Mouse (Mus musculus) neural tube, embryonic 11.5 days (tissue): Measurements from ENCODE around the gene Nub1. TPM values are rescaled to one million over a fixed set of nuclear protein-coding genes. Genes with fewer than 3 reads are reported as not detected.

Experiments
- ATAC-seq: fragments of 200-750 bp; cut with Nextera tagmentation; 2 replicates; pipeline ENCODE4 v1.8.0; 2017; ENCODE audit warnings: moderate number of reproducible peaks, mild to moderate bottlenecking, moderate TSS enrichment, moderate library complexity; ENCODE audit not compliant: insufficient read depth, low FRiP score, low TSS enrichment
- DNase-seq: peaks from one replicate; pipeline ENCODE4 v3.0.0-alpha.2; 2015; ENCODE audit warnings: low spot score
- H3K27ac ChIP-seq: fragments of 300-500 bp; sonication (generic); 2 replicates; pipeline ENCODE4 v1.5.1; 2014; ENCODE audit warnings: low read depth, mild to moderate bottlenecking, low read length
- H3K27me3 ChIP-seq: fragments of 300-500 bp; sonication (generic); 2 replicates; pipeline ENCODE4 v1.6.1; 2014; ENCODE audit warnings: mild to moderate bottlenecking, low read length, mixed read lengths; ENCODE audit not compliant: control insufficient read depth, insufficient read depth
- H3K36me3 ChIP-seq: fragments of 300-500 bp; sonication (generic); 2 replicates; pipeline ENCODE4 v1.6.1; 2014; ENCODE audit warnings: mild to moderate bottlenecking, low read length, moderate library complexity, mixed read lengths; ENCODE audit not compliant: control insufficient read depth, insufficient read depth
- H3K4me1 ChIP-seq: fragments of 300-500 bp; sonication (generic); 2 replicates; pipeline ENCODE4 v1.6.1; 2014; ENCODE audit warnings: low read length, mixed read lengths; ENCODE audit not compliant: control insufficient read depth, insufficient read depth
- H3K4me2 ChIP-seq: fragments of 300-500 bp; sonication (generic); 2 replicates; pipeline ENCODE4 v1.6.1; 2014; ENCODE audit warnings: low read depth, mild to moderate bottlenecking, moderate library complexity
- H3K4me3 ChIP-seq: fragments of 300-500 bp; sonication (generic); 2 replicates; pipeline ENCODE4 v1.5.1; 2014; ENCODE audit warnings: low read depth, low read length
- H3K9ac ChIP-seq: fragments of 300-500 bp; sonication (generic); 2 replicates; pipeline ENCODE4 v1.6.1; 2014; ENCODE audit warnings: mild to moderate bottlenecking, low read length
- H3K9me3 ChIP-seq: fragments of 300-500 bp; sonication (generic); 2 replicates; pipeline ENCODE4 v1.6.1; 2016; ENCODE audit warnings: low read length; ENCODE audit not compliant: control insufficient read depth
- WGBS: fragments of 180-500 bp; shearing (Covaris S2); extraction: QIAGEN DNeasy Blood & Tissue Kit; methylation state at CpG from one replicate; pipeline ENCODE4 v1.1.7; 2014; 5-methylcytosine and 5-hydroxymethylcytosine counted together
- polyA plus RNA-seq: library from polyadenylated mRNA; unstranded; fragments of >200 nt; fragmentation: Nextera tagmentation; extraction: Ambion mirVana; gene quantifications from 2 replicates; pipeline ENCODE4 v1.2.1, GENCODE M21; 2014

Gene Nub1
- polyA plus RNA-seq, 1 experiment from 2014 or later = 41.8 TPM

- H3K9me3 ChIP-seq = no peaks in the 10 kb centered on the region
- peaks cover 11% of the 10 kb centered on the region for H3K36me3 ChIP-seq
- no peak for ATAC-seq
- H3K27me3 ChIP-seq = no peaks in the 10 kb centered on the region
- WGBS = 94% methylated on average over 6 of the region's 6 CpGs
- DNase-seq = no peak
- no peaks in the 10 kb centered on the region for H3K4me1 ChIP-seq
- H3K4me2 ChIP-seq = no peak overlapping the region
- no peak overlapping the region for H3K27ac ChIP-seq
- no peak overlapping the region for H3K9ac ChIP-seq
- H3K4me3 ChIP-seq = no peak overlapping the region
These were observed 26.3 kb downstream of the Nub1 start for GRCm38 (mm10) chr5:24711615-24712014.

- Histone ChIP-seq H3K4me2 (no peak overlapping the region), H3K27me3 (no peaks in the 10 kb centered on the region)
- 81% methylated on average over 2 of the region's 2 CpGs for WGBS
These were observed 27.9 kb downstream of the Nub1 start for GRCm38 (mm10) chr5:24713199-24713598.

GRCm38 (mm10) chr5:24713987-24714386 lies 28.7 kb downstream of the Nub1 start:
- Histone ChIP-seq H3K36me3 (peaks cover 11% of the 10 kb centered on the region), H3K4me2 (no peak overlapping the region), H3K27ac (no peak overlapping the region), H3K27me3 (no peaks in the 10 kb centered on the region), H3K9me3 (no peaks in the 10 kb centered on the region), H3K4me1 (no peaks in the 10 kb centered on the region), H3K4me3 (no peak overlapping the region), H3K9ac (no peak overlapping the region)
- WGBS = 88% methylated on average over 6 of the region's 6 CpGs
- DNase-seq (no peak), ATAC-seq (no peak)

More at GRCm38 (mm10) chr5:24713199-24713598, 27.9 kb downstream of the Nub1 start:
- H3K36me3 ChIP-seq = peaks cover 11% of the 10 kb centered on the region
- DNase-seq (no peak), ATAC-seq (no peak)
- H3K4me1 ChIP-seq = no peaks in the 10 kb centered on the region
- no peaks in the 10 kb centered on the region for H3K9me3 ChIP-seq
- no peak overlapping the region for H3K4me3 ChIP-seq
- H3K27ac ChIP-seq = no peak overlapping the region
- no peak overlapping the region for H3K9ac ChIP-seq

GRCm38 (mm10) chr5:24718076-24718475 lies 32.7 kb downstream of the Nub1 start:
- H3K4me1 ChIP-seq = no peaks in the 10 kb centered on the region
- H3K4me2 ChIP-seq = no peak overlapping the region
- H3K4me3 ChIP-seq = no peak overlapping the region
- no peak for ATAC-seq
- H3K9me3 ChIP-seq = no peaks in the 10 kb centered on the region
- H3K9ac ChIP-seq = no peak overlapping the region
- H3K27me3 ChIP-seq = no peaks in the 10 kb centered on the region
- DNase-seq = no peak
- WGBS = 96% methylated on average over 6 of the region's 6 CpGs
- no peak overlapping the region for H3K27ac ChIP-seq
- no peaks in the 10 kb centered on the region for H3K36me3 ChIP-seq

GRCm38 (mm10) chr5:24719852-24720251 lies 34.5 kb downstream of the Nub1 start:
- H3K36me3 ChIP-seq = no peaks in the 10 kb centered on the region
- no peak for ATAC-seq
- no peak overlapping the region for H3K9ac ChIP-seq
- H3K4me2 ChIP-seq = no peak overlapping the region
- H3K9me3 ChIP-seq = no peaks in the 10 kb centered on the region
- peaks cover 3% of the 10 kb centered on the region for H3K4me1 ChIP-seq
- no peaks in the 10 kb centered on the region for H3K27me3 ChIP-seq
- DNase-seq = no peak
- WGBS = 87% methylated on average over 3 of the region's 3 CpGs
- no peak overlapping the region for H3K27ac ChIP-seq
- no peak overlapping the region for H3K4me3 ChIP-seq

- Histone ChIP-seq H3K4me3 (no peak overlapping the region), H3K9me3 (no peaks in the 10 kb centered on the region), H3K36me3 (no peaks in the 10 kb centered on the region), H3K4me2 (no peak overlapping the region), H3K4me1 (peaks cover 5% of the 10 kb centered on the region), H3K9ac (no peak overlapping the region), H3K27me3 (no peaks in the 10 kb centered on the region), H3K27ac (no peak overlapping the region)
- DNase-seq (no peak), ATAC-seq (no peak)
- WGBS = 84% methylated on average over 11 of the region's 11 CpGs
These were observed 38.4 kb downstream of the Nub1 start for GRCm38 (mm10) chr5:24723527-24724269.

- H3K9me3 ChIP-seq = no peaks in the 10 kb centered on the region
- H3K4me3 ChIP-seq = no peak overlapping the region
- peaks cover 5% of the 10 kb centered on the region for H3K4me1 ChIP-seq
- no peak for DNase-seq
- 84% methylated on average over 5 of the region's 5 CpGs for WGBS
- H3K4me2 ChIP-seq = no peak overlapping the region
- no peak overlapping the region for H3K27ac ChIP-seq
- no peak for ATAC-seq
- no peak overlapping the region for H3K9ac ChIP-seq
- H3K27me3 ChIP-seq = peaks cover 3% of the 10 kb centered on the region
- no peaks in the 10 kb centered on the region for H3K36me3 ChIP-seq
These were observed 38.9 kb downstream of the Nub1 start for GRCm38 (mm10) chr5:24724270-24724634.

GRCm38 (mm10) chr5:24724805-24725204 lies 39.5 kb downstream of the Nub1 start:
- WGBS = 51% methylated on average over 5 of the region's 5 CpGs
- H3K4me3 ChIP-seq = no peak overlapping the region
- H3K4me1 ChIP-seq = peaks cover 5% of the 10 kb centered on the region
- no peaks in the 10 kb centered on the region for H3K36me3 ChIP-seq
- DNase-seq (no peak), ATAC-seq (no peak)
- H3K9ac ChIP-seq = no peak overlapping the region; the same call in 1 of the 2 replicates
- H3K9me3 ChIP-seq = no peaks in the 10 kb centered on the region
- H3K27ac ChIP-seq = 0 out of 2 replicates have a peak overlapping the region, but pooled peaks have one; percentile 14
- H3K4me2 ChIP-seq = no peak overlapping the region
- H3K27me3 ChIP-seq = peaks cover 8% of the 10 kb centered on the region

GRCm38 (mm10) chr5:24725897-24726296 lies 40.6 kb downstream of the Nub1 start:
- Histone ChIP-seq H3K4me1 (peaks cover 10% of the 10 kb centered on the region), H3K36me3 (no peaks in the 10 kb centered on the region), H3K4me2 (no peak overlapping the region), H3K9me3 (no peaks in the 10 kb centered on the region), H3K9ac (no peak overlapping the region), H3K27me3 (peaks cover 19% of the 10 kb centered on the region), H3K4me3 (no peak overlapping the region), H3K27ac (no peak overlapping the region)
- WGBS = 67% methylated on average over 6 of the region's 6 CpGs
- ATAC-seq = no peak
- DNase-seq = no peak
